Mouse (Mus musculus) cortical plate, adult 2 months (tissue): Measurements from ENCODE around the gene Ndufaf8. TPM values are rescaled to one million over a fixed set of nuclear protein-coding genes. Genes with fewer than 3 reads are reported as not detected.

Experiments used
- H3K27ac ChIP-seq: fragments of 200-500 bp; 2 replicates; pipeline ENCODE4 v1.5.1; 2012; ENCODE audit warnings: low read length, control low read depth, inconsistent platforms; ENCODE audit not compliant: insufficient read depth
- H3K4me1 ChIP-seq: fragments of 200-500 bp; 2 replicates; pipeline ENCODE4 v1.6.1; 2011; ENCODE audit warnings: low read length; ENCODE audit not compliant: control insufficient read depth, insufficient read depth
- H3K4me3 ChIP-seq: fragments of 200-500 bp; 2 replicates; pipeline ENCODE4 v1.5.1; 2011; ENCODE audit warnings: mild to moderate bottlenecking, low read length, control low read depth; ENCODE audit not compliant: insufficient read depth
- CTCF ChIP-seq: fragments of 200-500 bp; IDR thresholded peaks from 2 replicates; pipeline ENCODE4 v1.5.1; 2011; ENCODE audit warnings: mild to moderate bottlenecking, control low read depth, low read length; ENCODE audit not compliant: insufficient read depth; ENCODE audit errors: extremely low read depth
- POLR2A ChIP-seq: fragments of 200-500 bp; IDR thresholded peaks from 2 replicates; pipeline ENCODE4 v1.6.1; 2011; ENCODE audit warnings: mild to moderate bottlenecking, low read length, control low read depth; ENCODE audit not compliant: insufficient read depth; ENCODE audit errors: extremely low read depth
- polyA plus RNA-seq: library from polyadenylated mRNA; depleted of rRNA; stranded (reverse); fragments of >200 nt; gene quantifications from 2 replicates; pipeline ENCODE4 v1.2.3, GENCODE M21; 2012

Ndufaf8 gene
- polyA plus RNA-seq, 1 experiment, result 52.8 TPM

DNA sequence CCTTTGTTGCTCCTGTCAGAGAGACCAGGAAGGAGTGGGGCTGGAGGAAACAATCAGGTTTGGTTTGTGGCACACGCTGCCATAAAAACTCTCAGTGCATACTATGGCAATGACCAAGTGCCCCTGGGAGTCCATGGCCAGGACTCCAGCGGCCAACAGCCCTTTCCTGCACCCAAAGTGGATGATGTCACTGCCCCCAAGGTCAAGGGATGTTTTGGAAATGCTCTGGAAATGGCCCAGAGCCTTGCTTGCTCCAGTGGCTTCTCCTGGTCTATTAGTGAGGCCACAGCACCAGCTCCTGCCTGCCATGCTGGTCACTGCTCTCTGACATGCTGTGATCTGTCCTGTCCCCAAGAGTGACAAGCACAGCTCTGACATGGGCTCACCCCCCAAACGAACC lies 22.5 kb upstream of the Ndufaf8 start:
- Histone ChIP-seq H3K27ac (no peak overlapping the region), H3K4me1 (no peaks in the 10 kb centered on the region), H3K4me3 (no peak overlapping the region)
- no peak for TF ChIP-seq POLR2A
- no peak for TF ChIP-seq CTCF

GRCm38 (mm10) chr11:120080282-120080681 lies 18.4 kb upstream of the Ndufaf8 start:
- no peaks in the 10 kb centered on the region for H3K4me1 ChIP-seq
- H3K4me3 ChIP-seq, result no peak overlapping the region
- TF ChIP-seq CTCF (no peak), POLR2A (no peak)
- H3K27ac ChIP-seq, result no peak overlapping the region

DNA sequence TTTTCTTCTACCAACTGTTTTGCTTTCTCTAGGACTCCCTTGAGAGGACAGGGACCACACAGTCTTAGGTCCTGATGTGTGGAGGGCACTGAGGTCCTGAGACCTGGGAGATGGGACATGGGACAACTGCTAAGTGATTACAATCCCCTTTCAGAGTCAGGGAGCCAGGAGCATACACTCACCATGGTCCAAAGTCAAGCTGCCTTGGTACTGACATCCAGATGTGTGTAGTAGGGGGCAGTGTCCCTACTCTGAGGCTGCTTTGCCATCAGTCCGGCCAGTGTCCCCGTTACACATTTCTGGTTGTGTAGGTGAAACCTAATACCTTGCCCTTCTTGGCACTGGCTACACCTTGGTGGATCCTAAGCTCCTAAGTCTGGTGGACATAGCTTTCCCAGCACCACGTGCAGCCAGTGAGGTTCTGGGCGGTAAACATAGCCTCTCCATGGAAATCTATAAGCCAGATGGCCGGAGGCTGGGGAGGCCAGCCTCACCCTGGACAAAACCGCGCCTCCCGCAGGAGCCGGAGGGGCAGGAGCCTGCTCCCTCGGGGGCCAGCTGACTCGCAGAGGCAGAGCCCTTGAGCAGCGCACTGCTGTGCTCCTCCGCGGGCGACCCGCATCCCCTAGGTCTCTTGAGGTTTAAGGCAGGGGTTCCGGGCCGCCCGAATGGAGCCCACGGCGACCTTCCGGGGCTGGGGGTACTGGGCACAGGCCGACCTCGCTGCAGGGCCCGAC lies 12.7 kb upstream of the Ndufaf8 start:
- TF ChIP-seq POLR2A, result no peak
- TF ChIP-seq CTCF, result no peak
- H3K4me3 ChIP-seq, result peak overlapping the region; percentile 54
- peaks cover 5% of the 10 kb centered on the region for H3K4me1 ChIP-seq
- peak overlapping the region; percentile 79 for H3K27ac ChIP-seq

- TF ChIP-seq CTCF (no peak), POLR2A (peak; percentile 43; the same call in 1 of the 2 replicates)
- peaks cover 5% of the 10 kb centered on the region for H3K4me1 ChIP-seq
- peak within 1 kb of the TSS; percentile 79 for H3K27ac ChIP-seq
- peak within 1 kb of the TSS; percentile 54 for H3K4me3 ChIP-seq
Observed at GRCm38 (mm10) chr11:120086702-120087152, 12.0 kb upstream of the Ndufaf8 start, which contains the start of gene Cep131. Cep131 (minus strand) TSS chr11:120086827.

DNA sequence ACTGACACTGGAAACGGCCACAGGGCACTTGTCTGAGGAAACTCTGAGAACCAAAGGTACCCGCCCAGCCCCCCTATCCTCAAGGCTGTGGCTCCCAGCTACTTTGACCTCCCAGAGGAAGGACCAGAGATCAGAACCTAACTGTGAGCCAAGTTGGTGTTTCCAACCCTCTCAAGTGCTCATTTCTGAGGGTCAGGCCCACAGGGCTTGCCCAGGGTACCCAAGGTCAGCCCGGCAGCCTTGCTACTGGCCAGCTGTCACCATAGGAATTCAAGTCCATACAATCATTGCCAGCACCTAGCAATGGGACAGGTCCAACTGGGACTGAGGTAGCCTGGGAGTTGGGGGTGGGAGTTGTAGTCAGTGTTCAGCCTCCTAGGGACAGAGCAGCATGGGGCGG lies 8.1 kb upstream of the Ndufaf8 start:
- TF ChIP-seq CTCF, result no peak
- no peak for TF ChIP-seq POLR2A
- Histone ChIP-seq H3K27ac (no peak overlapping the region), H3K4me1 (peaks cover 4% of the 10 kb centered on the region), H3K4me3 (no peak overlapping the region)

- Histone ChIP-seq H3K4me1 (peaks cover 2% of the 10 kb centered on the region; the same call in 1 of the 2 replicates), H3K27ac (no peak overlapping the region), H3K4me3 (no peak overlapping the region)
- no peak for TF ChIP-seq POLR2A
- TF ChIP-seq CTCF, result no peak
Observed at GRCm38 (mm10) chr11:120092817-120093591, 5.7 kb upstream of the Ndufaf8 start.

DNA sequence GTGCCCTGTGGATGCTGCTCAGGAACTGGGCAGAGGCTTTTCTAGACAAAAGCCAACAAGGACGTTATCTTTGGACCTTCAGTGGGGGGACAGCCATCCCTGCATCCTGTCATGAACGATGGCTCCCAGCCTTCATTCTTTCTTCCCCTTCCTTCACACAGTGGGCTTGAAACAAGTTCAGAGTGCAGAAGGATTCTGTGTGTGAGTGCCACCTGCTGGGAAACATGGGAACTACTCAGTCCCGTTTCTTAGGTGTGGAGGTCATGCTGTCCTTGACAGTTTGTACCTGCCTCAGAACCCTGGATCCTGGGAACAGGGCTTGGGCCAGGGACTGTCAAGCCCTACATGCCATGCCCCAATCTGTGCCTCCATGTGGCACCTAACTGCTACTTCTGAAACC lies 2.3 kb downstream of the Ndufaf8 start:
- TF ChIP-seq POLR2A, result no peak
- TF ChIP-seq CTCF, result peak; percentile 85
- no peak overlapping the region for H3K4me3 ChIP-seq
- no peak overlapping the region for H3K27ac ChIP-seq
- peaks cover 2% of the 10 kb centered on the region; the same call in 1 of the 2 replicates for H3K4me1 ChIP-seq

- Histone ChIP-seq H3K27ac (no peak overlapping the region), H3K4me1 (peaks cover 2% of the 10 kb centered on the region; the same call in 1 of the 2 replicates), H3K4me3 (no peak overlapping the region)
- TF ChIP-seq CTCF (no peak), POLR2A (no peak)
Observed at GRCm38 (mm10) chr11:120103431-120103997, 4.8 kb downstream of the Ndufaf8 start.

GRCm38 (mm10) chr11:120107026-120107425 lies 8.3 kb downstream of the Ndufaf8 start:
- H3K4me3 ChIP-seq, result no peak overlapping the region
- no peak for TF ChIP-seq CTCF
- no peak for TF ChIP-seq POLR2A
- H3K4me1 ChIP-seq, result peaks cover 2% of the 10 kb centered on the region; the same call in 1 of the 2 replicates
- no peak overlapping the region for H3K27ac ChIP-seq

DNA sequence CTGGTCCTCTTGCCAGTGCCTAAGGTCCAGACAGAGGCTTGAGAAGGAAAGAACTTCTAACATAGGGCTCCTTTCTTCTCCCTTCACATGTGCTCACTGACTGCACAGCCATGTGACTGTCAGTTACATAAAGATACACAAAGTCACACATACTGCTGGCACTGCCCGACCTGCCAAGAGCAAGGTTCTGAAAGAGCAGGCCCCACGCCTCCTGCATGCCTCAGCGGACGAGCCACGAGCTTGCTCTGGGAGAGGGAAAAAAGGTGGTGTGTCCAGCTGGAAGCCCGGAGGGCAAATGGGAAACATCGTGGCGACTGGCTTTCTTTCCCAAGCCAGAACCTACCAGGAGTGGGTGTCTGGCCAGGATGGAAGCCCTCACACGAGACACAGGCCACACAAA lies 9.1 kb downstream of the Ndufaf8 start:
- Histone ChIP-seq H3K4me1 (peaks cover 2% of the 10 kb centered on the region; the same call in 1 of the 2 replicates), H3K27ac (no peak overlapping the region), H3K4me3 (no peak overlapping the region)
- TF ChIP-seq CTCF, result no peak
- no peak for TF ChIP-seq POLR2A
